Mouse (Mus musculus) kidney, postnatal 0 days (tissue): ENCODE data around the gene Kalrn. TPM values are rescaled to one million over a fixed set of nuclear protein-coding genes. Genes with fewer than 3 reads are reported as not detected.

Experiments used
- ATAC-seq: fragments of 200-750 bp; cut with Nextera tagmentation; replicated peaks from 2 replicates; pipeline ENCODE4 v1.8.0; 2017; ENCODE audit warnings: low read depth, moderate number of reproducible peaks, moderate TSS enrichment, moderate library complexity; ENCODE audit not compliant: low FRiP score
- DNase-seq: peaks from one replicate; pipeline ENCODE4 v3.0.0-alpha.2; 2016; ENCODE audit warnings: low spot score
- H3K27ac ChIP-seq: fragments of 300-500 bp; sonication (generic); 2 replicates; pipeline ENCODE4 v1.5.1; 2014; ENCODE audit warnings: mild to moderate bottlenecking
- H3K27me3 ChIP-seq: fragments of 300-500 bp; sonication (generic); 2 replicates; pipeline ENCODE4 v1.6.1; 2014; ENCODE audit warnings: low read length, mixed read lengths; ENCODE audit not compliant: insufficient read depth
- H3K36me3 ChIP-seq: fragments of 300-500 bp; sonication (generic); 2 replicates; pipeline ENCODE4 v1.6.1; 2014; ENCODE audit warnings: low read length, mixed read lengths; ENCODE audit not compliant: insufficient read depth
- H3K4me1 ChIP-seq: fragments of 300-500 bp; sonication (generic); replicated peaks from 2 replicates; pipeline ENCODE4 v1.6.1; 2014; ENCODE audit warnings: antibody characterized with exemption, low read length, mixed read lengths; ENCODE audit not compliant: insufficient read depth
- H3K4me2 ChIP-seq: fragments of 300-500 bp; sonication (generic); 2 replicates; pipeline ENCODE4 v1.6.1; 2014; ENCODE audit warnings: mild to moderate bottlenecking, low read length, moderate library complexity, mixed read lengths
- H3K4me3 ChIP-seq: fragments of 300-500 bp; sonication (generic); replicated peaks from 2 replicates; pipeline ENCODE4 v1.5.1; 2014; ENCODE audit warnings: low read depth, low read length
- H3K9ac ChIP-seq: fragments of 300-500 bp; sonication (generic); 2 replicates; pipeline ENCODE4 v1.6.1; 2014; ENCODE audit warnings: low read depth, low read length
- H3K9me3 ChIP-seq: fragments of 300-500 bp; sonication (generic); replicated peaks from 2 replicates; pipeline ENCODE4 v1.6.1; 2016; ENCODE audit warnings: low read length, inconsistent platforms, mixed read lengths
- CTCF ChIP-seq: IDR thresholded peaks from 2 replicates; pipeline ENCODE4 v1.5.1; 2016; ENCODE audit warnings: antibody characterized with exemption, low read depth, mild to moderate bottlenecking, moderate library complexity
- WGBS: fragments of 180-500 bp; shearing (Covaris S2); extraction: QIAGEN DNeasy Blood & Tissue Kit; methylation state at CpG from one replicate; pipeline ENCODE4 v1.1.7; 2014; 5-methylcytosine and 5-hydroxymethylcytosine counted together
- polyA plus RNA-seq: library from polyadenylated mRNA; unstranded; fragments of >200 nt; fragmentation: Nextera tagmentation; extraction: Ambion mirVana; gene quantifications from 2 replicates; pipeline ENCODE4 v1.2.1, GENCODE M21; 2015

Gene Kalrn
- polyA plus RNA-seq, 1 experiment from 2014 or later, result 20.0 TPM

- Histone ChIP-seq H3K4me1 (peaks cover 7% of the 10 kb centered on the region; the same call in 1 of the 2 replicates), H3K4me2 (no peak overlapping the region), H3K9ac (no peak overlapping the region), H3K36me3 (no peaks in the 10 kb centered on the region), H3K27ac (no peak overlapping the region), H3K4me3 (no peak overlapping the region), H3K9me3 (no peaks in the 10 kb centered on the region), H3K27me3 (no peaks in the 10 kb centered on the region)
- DNase-seq (peak; percentile 79), ATAC-seq (no peak)
- no peak for TF ChIP-seq CTCF
- 24% methylated on average over 7 of the region's 7 CpGs for WGBS
These were observed 127.7 kb downstream of the Kalrn start for GRCm38 (mm10) chr16:34445666-34446065.

- Histone ChIP-seq H3K4me2 (no peak overlapping the region), H3K27ac (0 out of 2 replicates have a peak overlapping the region, but pooled peaks have one; percentile 38), H3K36me3 (no peaks in the 10 kb centered on the region), H3K27me3 (no peaks in the 10 kb centered on the region), H3K4me1 (peaks cover 7% of the 10 kb centered on the region; the same call in 1 of the 2 replicates), H3K9ac (no peak overlapping the region), H3K4me3 (no peak overlapping the region), H3K9me3 (no peaks in the 10 kb centered on the region)
- 39% methylated on average over 2 of the region's 2 CpGs for WGBS
- no peak for ATAC-seq
- no peak for TF ChIP-seq CTCF
- DNase-seq, result no peak
These were observed 131.6 kb downstream of the Kalrn start for GRCm38 (mm10) chr16:34441704-34442103.

GRCm38 (mm10) chr16:34440994-34441414, 132.3 kb downstream of the Kalrn start:
- peak; percentile 75 for ATAC-seq
- 0 out of 2 replicates have a peak, but pooled peaks have one; percentile 2 for TF ChIP-seq CTCF
- peak; percentile 87 for DNase-seq
- WGBS, result 23% methylated on average over 4 of the region's 4 CpGs
- no peak overlapping the region for H3K4me2 ChIP-seq
- no peaks in the 10 kb centered on the region for H3K36me3 ChIP-seq
- H3K9ac ChIP-seq, result no peak overlapping the region
- peak overlapping the region; percentile 38 for H3K27ac ChIP-seq
- H3K27me3 ChIP-seq, result no peaks in the 10 kb centered on the region
- H3K9me3 ChIP-seq, result no peaks in the 10 kb centered on the region
- H3K4me3 ChIP-seq, result no peak overlapping the region
- H3K4me1 ChIP-seq, result peaks cover 6% of the 10 kb centered on the region; the same call in 1 of the 2 replicates

GRCm38 (mm10) chr16:34440019-34440615, 133.2 kb downstream of the Kalrn start:
- 77% methylated on average over 8 of the region's 8 CpGs for WGBS
- no peak for TF ChIP-seq CTCF
- no peaks in the 10 kb centered on the region for H3K4me1 ChIP-seq
- peak overlapping the region; percentile 38 for H3K27ac ChIP-seq
- no peaks in the 10 kb centered on the region for H3K27me3 ChIP-seq
- no peaks in the 10 kb centered on the region for H3K36me3 ChIP-seq
- ATAC-seq (no peak), DNase-seq (no peak)
- H3K9me3 ChIP-seq, result no peaks in the 10 kb centered on the region
- H3K9ac ChIP-seq, result no peak overlapping the region
- no peak overlapping the region for H3K4me2 ChIP-seq
- H3K4me3 ChIP-seq, result no peak overlapping the region

GRCm38 (mm10) chr16:34430131-34430530, 143.2 kb downstream of the Kalrn start:
- H3K36me3 ChIP-seq, result no peaks in the 10 kb centered on the region
- DNase-seq (no peak), ATAC-seq (no peak)
- H3K9me3 ChIP-seq, result no peaks in the 10 kb centered on the region
- H3K27me3 ChIP-seq, result no peaks in the 10 kb centered on the region
- no peak overlapping the region for H3K4me3 ChIP-seq
- no peak for TF ChIP-seq CTCF
- H3K27ac ChIP-seq, result no peak overlapping the region
- H3K4me2 ChIP-seq, result no peak overlapping the region
- H3K4me1 ChIP-seq, result no peaks in the 10 kb centered on the region
- no peak overlapping the region for H3K9ac ChIP-seq
- WGBS, result 88% methylated on average over 5 of the region's 5 CpGs

- TF ChIP-seq CTCF, result no peak
- WGBS, result 45% methylated on average over 5 of the region's 5 CpGs
- Histone ChIP-seq H3K4me1 (no peaks in the 10 kb centered on the region), H3K27me3 (no peaks in the 10 kb centered on the region), H3K4me2 (no peak overlapping the region), H3K27ac (no peak overlapping the region), H3K9ac (no peak overlapping the region), H3K9me3 (no peaks in the 10 kb centered on the region), H3K36me3 (no peaks in the 10 kb centered on the region), H3K4me3 (no peak overlapping the region)
- ATAC-seq, result no peak
- no peak for DNase-seq
These were observed 145.7 kb downstream of the Kalrn start for GRCm38 (mm10) chr16:34427654-34428053.

- Histone ChIP-seq H3K9me3 (no peaks in the 10 kb centered on the region), H3K36me3 (no peaks in the 10 kb centered on the region), H3K4me3 (no peak overlapping the region), H3K9ac (no peak overlapping the region), H3K27ac (no peak overlapping the region), H3K4me2 (no peak overlapping the region), H3K4me1 (no peaks in the 10 kb centered on the region), H3K27me3 (no peaks in the 10 kb centered on the region)
- peak; percentile 54 for DNase-seq
- no peak for ATAC-seq
- TF ChIP-seq CTCF, result no peak
- 25% methylated on average over 6 of the region's 6 CpGs for WGBS
These were observed 151.9 kb downstream of the Kalrn start for GRCm38 (mm10) chr16:34421473-34421872.
